Mouse (Mus musculus): ENCODE data around the gene Gm20662.

Gm20662 gene

DNA sequence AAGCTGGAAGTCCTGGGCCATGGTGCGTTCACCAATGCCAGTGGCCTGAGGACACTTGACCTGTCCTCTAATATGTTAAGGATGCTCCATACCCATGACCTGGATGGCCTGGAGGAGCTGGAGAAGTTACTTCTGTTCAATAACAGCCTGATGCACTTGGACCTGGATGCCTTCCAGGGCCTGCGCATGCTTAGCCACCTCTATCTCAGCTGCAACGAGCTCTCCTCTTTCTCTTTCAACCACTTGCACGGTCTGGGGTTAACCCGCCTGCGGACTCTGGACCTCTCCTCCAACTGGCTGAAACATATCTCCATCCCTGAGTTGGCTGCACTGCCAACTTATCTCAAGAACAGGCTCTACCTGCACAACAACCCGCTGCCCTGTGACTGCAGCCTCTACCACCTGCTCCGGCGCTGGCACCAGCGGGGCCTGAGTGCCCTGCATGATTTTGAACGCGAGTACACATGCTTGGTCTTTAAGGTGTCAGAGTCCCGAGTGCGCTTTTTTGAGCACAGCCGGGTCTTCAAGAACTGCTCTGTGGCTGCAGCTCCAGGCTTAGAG lies 57.6 kb downstream of the Gm20662 start:
- DNase-seq (ENCODE audit: low spot score), result no peak

DNA sequence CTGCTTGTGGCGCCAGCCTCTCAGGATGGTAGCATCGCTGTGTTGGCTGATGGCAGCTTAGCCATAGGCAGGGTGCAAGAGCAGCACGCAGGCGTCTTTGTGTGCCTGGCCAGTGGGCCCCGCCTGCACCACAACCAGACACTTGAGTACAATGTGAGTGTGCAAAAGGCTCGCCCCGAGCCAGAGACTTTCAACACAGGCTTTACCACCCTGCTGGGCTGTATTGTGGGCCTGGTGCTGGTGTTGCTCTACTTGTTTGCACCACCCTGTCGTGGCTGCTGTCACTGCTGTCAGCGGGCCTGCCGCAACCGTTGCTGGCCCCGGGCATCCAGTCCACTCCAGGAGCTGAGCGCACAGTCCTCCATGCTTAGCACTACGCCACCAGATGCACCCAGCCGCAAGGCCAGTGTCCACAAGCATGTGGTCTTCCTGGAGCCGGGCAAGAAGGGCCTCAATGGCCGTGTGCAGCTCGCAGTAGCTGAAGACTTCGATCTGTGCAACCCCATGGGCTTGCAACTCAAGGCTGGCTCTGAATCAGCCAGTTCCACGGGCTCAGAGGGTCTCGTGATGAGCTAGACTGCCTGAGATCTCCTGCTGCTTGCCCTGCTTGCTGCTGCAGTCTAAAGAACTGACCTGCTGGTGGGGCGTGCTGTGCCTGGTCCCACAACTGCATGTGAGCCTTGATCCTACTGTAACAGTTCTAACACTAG lies 58.3 kb downstream of the Gm20662 start:
- DNase-seq (ENCODE audit: low spot score), result no peak

DNA sequence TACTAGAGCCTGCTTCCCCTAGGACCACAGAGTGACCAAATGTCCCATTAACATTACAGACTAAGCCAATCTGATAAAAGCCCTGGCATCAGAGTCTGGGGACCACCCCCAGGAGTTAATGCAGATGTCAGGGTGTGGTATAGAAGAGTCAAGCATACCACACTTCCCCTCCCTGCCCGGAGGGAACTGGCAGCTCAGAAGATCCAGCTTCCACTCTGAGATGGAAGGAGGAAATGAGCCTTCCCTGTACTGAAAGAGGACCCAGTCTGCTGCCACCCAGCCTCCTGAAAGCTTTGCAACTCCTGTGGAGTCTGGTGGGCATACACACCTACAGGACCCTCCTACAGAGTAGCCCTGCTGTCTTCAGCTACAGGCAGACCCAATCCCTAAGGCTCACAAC lies 58.9 kb downstream of the Gm20662 start:
- DNase-seq (ENCODE audit: low spot score), result no peak

DNA sequence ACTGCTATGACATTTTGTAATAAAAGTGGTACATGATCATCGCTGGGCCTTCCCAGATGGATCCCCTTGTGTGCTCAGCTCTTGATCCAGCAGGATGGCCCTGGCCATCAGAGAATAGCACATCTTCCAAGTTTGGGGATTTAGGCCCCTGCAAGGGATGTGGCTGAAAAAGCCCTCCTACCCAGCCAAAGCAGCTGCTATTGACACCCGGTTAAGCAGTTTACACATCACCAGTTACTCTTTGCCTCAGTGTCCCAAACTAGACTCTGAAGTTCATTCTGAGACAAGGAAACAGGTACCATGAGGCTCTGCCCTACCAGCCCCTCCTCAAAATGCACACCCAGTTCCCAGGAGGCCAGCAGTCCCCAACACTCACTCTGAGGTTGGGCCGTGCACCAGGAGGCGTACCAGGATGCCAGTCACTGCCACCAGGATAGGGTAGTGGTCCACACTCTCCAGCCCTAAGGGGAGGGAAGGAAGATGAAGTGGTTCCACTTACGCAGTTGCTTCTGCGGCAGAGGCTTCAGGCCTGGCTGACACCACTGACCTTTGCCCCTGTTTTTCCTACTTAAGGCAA lies 59.6 kb downstream of the Gm20662 start:
- DNase-seq (ENCODE audit: low spot score), result no peak

DNA sequence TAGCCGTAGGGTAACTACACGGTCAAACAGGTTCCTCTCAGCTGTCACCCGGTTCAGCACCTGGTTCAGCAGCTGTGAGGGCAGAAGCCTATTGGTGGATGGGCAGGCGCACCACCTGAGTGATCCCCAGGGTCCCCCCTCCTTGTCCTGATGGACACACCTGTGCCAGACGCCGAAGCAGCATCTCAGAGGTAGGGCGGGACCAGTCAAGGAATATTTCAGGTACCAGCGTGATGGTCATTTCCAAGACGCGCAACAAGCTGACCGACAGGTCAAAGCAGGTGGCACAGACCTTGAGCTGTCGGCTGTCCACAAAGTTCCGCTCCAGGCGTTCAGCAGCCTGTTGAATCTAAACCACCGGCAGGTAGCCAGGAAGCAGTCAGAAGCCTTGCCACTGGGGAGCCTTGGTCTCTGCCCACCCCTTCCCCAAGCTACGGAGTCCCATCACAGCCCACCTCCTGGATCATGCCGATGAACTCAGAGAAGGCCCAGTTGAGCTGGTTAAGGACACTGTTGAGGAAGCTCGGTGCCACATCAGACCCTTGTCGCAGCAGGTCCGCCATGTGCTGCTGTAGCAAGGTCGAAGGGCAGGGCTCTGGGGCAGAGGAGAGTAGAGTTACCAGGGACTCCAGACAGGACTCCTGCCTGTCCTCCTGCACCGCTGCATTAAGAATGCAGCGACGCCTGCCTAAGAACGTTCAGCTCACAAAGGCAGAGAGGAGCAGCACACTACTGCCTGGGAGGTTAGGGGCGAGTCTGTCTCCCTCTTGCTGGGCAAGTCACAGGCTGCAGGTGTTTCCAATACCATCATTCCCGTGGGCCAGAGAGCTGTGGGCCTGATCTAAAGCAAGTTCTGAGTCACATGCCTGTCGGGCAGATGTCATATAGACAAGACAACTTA lies 60.5 kb downstream of the Gm20662 start:
- no peak for DNase-seq (ENCODE audit: low spot score)

DNA sequence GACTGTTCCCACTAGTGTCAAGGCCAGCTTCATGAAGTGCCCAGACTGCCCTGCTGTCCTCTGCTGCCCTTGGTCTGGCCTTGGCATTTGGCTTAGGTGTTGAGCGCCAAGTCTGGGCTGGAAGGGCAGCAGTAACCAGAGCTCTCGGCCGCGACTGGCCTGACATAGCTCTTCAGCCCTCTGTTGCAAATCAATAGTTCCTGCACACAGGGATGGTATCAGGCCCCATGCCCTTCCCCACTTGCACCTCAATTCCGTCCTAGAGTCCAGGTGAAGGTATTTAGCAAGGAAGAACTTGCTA lies 61.1 kb downstream of the Gm20662 start:
- DNase-seq (ENCODE audit: low spot score), result no peak

DNA sequence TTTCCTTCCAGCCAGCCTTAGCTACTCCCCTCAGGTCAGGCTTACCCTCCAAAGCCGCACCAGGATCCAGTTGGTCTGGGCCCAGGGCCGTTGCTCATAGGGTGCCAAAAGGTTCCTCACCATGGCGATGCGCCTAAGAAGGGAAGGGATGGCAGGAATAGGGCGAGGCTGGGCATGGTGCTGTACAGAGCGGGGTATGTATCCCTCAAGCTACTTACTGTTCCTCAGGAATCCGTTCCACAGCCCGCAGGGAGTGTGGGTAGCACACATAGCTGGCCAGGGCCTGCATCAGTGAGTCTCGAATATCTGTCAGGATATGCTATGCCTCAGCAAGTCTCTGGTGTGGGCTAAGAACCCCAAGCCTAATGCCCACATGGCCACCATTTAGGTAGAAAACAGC lies 62.1 kb downstream of the Gm20662 start:
- no peak for DNase-seq (ENCODE audit: low spot score)

DNA sequence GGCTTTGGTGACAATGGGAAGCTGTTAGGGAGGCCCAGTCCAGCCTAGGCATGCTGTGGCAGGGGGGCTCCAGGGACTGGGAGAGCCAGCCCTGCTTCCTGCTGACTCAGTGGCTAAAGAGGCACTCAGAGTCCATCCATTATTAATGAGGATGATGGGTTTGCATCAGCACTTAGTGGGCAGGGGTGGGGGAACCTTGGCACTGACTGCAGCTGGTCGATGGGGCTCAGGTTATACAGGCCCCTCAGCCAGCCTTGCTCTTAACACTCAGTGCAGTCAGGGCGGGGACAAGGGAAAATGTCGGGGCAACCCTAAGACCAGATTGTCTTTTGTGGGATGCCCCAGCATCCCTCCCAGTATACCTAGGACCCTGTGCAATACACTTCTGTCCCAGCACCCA lies 66.0 kb downstream of the Gm20662 start:
- DNase-seq (ENCODE audit: low spot score), result no peak

DNA sequence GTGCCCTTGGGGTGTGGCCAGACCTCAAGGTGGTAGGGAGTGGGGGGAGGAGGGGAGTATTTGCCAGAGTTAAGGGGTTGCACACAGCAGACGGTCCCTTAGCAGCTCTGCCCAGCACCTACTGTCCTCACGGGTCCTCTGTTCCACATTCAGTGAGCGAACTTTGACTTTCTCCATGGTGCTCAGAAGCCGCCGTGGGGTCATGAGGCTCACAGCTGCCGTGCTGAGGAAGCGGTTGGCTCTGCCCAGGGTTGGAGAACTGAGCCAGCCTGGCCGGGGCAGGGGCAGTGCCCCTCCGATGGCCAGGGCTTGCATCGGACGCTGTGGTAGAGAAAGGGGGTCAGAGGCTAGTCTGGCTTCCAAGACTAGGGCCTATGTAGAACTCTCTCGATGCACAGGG lies 67.2 kb downstream of the Gm20662 start:
- no peak for DNase-seq (ENCODE audit: low spot score)

DNA sequence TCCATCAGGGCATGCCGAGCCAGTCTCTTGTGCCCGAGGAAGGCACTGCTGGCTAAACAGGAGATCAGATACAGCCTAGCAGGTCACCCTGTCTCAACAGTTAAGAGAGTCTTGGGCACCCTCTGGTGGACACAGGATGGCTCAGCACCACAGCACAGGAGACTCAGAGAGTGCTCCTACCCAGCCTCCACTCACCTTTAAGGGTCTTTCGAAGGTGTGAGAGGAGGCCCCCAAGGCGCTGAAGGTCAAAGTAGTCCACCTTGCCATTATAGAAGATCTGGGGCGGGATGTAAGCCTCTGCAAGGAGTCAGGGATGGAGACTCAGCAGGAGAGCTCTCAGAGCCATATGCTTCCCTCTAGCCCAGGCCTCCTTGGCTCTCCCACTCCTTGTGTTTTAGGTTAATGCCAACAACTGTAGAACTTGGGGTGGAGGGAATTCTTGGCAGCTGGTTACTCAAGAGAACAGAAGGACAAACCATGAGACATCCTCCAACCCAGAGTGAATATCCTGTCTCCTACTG lies 69.4 kb downstream of the Gm20662 start:
- no peak for DNase-seq (ENCODE audit: low spot score)

DNA sequence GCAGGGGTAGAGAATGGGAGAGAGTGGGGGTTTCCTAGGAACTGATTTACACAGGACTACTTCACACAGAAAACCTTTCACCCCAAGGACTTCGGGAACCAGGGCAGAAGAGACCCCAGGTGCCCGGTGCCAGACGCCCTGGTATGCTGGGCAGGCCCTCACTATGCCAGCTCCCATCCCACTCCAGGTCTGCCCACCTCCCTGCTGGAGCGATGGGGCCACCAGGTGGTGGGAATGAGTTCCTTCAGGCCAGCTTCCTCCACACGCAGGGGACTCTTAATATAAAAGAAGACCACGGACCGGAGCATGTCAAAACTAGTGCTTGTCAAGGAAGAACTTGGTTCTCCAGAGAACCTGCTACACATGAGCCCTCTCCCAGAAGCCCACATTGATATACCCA lies 71.0 kb downstream of the Gm20662 start:
- no peak for DNase-seq (ENCODE audit: low spot score)

DNA sequence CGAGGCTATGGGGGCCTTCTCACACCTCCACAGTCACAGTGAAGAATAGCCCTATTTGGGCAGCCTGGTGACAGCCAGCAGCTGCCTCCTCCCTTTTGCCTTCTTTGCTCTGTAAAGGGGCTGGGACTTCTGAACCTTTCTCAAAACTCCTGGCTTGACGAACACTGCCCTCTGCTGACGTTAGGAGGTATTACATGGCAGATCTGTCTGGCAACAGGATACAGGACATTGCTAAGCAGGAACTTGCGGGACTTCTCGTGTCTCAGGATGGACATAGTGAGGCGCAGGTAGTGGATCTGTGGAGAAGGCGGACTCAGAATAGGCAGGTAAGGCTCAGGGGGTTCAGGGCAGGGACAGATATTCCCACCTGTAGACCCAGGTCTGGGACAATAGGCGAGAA lies 71.8 kb downstream of the Gm20662 start:
- DNase-seq (ENCODE audit: low spot score), result peak; percentile 61

DNA sequence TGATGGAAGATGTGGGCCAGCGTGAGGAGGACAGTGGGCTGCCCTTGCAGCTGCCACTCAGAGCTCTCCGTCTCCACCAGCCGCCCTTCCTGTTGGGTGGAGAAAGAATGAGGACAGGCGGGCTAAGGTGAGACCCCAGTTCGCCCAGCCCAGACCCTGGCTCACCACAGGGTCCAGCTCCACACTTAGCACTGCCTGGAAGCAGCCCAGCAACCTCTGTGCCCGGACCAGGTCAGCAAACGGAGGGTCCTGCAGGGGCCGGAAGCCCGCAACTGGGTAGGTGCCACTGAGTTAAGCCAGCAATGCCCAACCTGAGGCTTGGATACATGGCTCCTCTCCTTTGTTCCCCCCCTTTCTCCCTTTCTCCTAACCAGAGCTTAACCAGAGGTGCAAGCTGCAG lies 72.9 kb downstream of the Gm20662 start:
- DNase-seq (ENCODE audit: low spot score), result no peak

DNA sequence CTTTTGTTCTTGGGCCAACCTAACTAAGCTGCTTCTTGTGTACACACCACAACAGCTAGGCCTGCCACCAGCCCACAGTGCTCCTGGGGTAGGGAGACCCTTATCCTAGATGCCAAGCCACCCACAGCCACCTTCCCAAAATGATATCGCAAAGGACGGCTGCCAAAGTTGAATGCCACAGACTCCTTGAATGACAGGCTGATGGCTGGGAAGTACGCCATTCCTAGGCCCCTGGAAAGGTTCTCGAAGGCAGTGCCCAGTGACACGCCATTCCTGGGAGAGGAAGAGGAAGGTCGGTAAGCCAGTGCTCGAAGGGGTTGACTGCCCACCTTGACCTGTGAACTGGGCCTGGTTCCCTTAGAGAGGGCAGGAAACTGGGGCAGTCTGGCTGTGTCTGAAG lies 73.4 kb downstream of the Gm20662 start:
- DNase-seq (ENCODE audit: low spot score), result no peak

DNA sequence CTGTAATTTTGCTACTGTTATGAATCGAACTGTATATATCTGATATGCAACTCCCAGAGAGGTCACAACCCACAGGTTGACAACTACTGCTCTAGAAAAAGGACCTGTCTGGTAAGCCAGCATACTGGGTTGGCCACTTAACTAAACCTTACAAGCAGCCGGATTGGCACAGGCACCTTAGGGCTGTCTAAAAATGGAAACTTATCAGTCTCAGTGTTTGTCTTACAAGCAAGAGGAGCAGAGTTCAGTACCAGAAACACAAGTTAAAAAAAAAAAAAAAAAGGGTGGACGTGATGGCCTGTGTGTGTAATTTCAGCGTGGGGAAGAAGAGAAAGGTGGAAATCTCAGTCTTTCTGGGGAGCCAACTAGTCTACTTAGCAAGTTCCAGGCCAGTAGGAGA lies 75.7 kb downstream of the Gm20662 start:
- DNase-seq (ENCODE audit: low spot score), result no peak

DNA sequence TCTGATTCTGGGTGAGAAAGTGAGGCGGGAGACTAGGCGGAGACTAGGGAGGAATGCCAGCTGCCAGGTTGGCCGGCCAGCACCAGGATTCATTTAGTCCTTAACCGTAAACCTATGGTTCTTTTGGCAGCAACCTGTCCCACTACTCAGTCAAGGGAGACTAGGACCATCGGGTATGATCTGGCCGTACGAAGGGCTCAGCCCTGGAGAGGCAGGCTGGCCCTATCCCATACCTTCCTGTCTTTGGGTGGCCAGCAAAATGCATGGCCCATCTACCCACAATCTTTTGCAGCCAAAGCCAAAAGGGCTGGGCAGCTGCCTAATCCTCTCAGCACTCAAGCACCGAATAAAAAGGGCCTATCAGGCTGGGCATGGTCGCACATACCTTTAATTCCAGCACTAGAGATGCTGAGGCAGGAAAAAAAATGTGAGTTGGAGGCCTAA lies 76.4 kb downstream of the Gm20662 start:
- no peak for DNase-seq (ENCODE audit: low spot score)

DNA sequence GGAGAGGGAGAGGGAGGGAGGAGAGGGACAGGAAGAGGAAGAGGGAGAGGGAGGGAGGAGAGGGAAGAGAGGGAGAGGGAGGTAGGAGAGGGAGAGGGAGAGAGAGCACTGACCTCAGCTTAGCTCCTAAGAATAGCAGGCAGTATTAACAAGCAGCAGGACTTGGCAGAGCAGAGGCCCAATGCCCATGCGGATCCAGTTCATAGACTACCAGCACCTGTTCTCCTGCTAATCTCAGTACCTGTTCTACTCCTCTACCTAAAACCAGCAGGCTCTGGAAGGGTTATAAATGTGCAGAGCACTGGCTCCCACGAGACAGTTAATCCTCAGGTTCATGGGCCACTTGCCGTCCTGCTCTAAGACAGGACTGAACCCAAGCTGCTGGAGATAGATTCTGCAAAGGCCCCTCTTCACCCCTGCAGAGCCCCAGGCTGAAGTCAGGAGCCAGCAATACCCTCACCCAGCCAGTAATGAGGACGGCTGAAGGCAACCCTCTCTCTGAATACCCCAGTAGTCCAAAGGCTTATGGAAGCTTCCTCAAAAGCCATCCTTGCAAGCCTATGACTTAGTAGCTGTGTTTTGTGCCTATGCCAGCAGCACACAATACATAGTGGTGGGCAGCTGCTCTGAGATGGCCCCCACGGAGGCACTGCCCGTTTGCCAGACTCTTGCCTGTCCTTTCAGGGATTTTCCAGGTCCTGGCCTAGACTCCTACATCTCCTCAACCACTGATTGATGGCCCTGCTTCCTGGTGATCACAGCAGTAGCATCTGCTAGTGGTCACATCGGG lies 77.2 kb downstream of the Gm20662 start:
- no peak for DNase-seq (ENCODE audit: low spot score)

DNA sequence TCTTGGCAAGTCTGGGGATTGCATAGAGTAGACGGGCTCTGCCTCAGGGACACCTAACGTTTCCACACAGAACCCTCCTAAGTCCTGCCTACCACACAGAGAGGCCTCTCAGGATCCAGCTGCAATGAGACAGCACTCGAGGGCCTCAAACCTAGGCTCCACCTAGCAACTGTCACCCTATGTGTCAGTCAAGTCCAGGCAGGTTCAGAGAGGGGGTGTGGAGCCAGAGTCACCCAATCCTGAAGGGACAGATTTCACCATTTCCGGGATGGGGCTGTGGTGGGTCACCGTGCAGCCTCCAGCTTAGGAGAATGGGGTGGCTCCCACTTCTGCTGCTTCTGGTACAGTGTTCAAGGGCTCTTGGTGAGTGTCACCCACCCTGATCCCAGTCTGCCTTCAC lies 84.0 kb downstream of the Gm20662 start, which contains the start of gene Mst1:
Gene Mst1 (plus strand): TSS at position 269 of the 400 bp plus-strand sequence.
- no peak for DNase-seq (ENCODE audit: low spot score)

DNA sequence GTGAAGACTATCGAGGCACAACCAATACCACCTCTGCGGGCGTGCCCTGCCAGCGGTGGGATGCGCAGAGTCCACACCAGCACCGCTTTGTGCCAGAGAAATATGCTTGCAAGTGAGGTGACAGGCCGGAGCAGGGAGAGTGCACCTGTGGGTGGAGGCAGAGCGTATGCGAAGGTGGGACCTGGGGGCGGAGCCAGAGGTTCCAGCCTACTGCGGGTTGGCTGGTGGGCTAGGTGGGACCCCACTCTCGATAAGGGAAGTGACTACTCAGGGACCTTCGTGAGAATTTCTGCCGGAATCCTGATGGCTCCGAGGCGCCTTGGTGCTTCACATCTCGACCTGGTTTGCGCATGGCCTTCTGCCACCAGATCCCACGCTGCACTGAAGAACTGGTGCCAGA lies 86.4 kb downstream of the Gm20662 start:
- no peak for DNase-seq (ENCODE audit: low spot score)

DNA sequence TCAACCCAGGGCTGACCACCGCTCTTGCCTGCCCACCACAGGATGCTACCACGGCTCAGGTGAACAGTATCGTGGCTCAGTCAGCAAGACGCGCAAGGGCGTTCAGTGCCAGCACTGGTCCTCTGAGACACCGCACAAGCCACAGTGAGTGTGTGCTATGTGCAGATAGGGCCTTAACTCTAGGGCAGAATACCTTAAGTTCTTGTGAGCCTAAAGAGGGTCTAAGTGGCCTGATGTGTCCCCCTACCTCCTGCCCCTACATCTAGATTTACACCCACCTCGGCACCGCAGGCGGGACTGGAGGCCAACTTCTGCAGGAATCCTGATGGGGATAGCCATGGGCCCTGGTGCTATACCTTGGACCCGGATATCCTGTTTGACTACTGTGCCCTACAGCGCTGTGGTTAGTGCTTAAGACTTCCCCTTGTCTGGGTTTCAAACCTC lies 86.9 kb downstream of the Gm20662 start, which contains the start of gene Rnf123:
Gene Rnf123 (minus strand): TSS at position 359 of the 444 bp plus-strand sequence.
- DNase-seq (ENCODE audit: low spot score), result no peak

DNA sequence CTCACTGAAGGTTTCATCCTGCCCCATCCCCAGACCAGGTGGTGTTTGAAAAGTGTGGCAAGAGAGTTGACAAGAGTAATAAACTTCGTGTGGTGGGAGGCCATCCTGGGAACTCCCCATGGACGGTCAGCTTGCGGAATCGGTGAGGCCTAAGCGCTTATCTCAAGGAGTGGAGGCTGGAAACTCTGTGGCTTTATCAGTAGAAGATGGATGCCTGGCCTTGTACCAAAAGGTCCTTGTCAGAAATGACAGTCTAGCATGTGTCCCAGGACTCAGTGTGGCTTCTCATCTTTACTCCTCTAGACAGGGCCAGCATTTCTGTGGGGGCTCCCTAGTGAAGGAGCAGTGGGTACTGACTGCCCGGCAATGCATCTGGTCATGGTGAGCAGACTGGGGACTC lies 87.4 kb downstream of the Gm20662 start:
- no peak for DNase-seq (ENCODE audit: low spot score)

DNA sequence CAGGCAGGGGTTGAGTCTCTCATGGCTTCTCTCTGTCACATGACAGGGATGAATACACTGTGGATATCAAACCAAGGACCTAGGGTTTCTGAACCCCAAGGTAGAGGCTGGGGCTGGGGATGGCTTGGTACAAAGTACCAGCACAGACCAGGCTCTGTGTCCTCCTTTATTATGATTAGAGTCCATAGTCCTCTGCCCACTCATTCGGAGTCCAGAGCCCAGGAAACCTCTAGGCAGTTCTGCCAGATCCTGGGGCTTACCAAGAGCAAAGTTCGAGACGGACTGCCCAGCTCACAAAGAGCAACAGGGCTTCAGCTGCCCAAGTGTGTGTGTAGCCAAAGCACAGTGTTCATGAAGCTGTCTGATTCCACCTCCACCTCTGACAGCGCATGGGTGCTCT lies 89.1 kb downstream of the Gm20662 start:
- no peak for DNase-seq (ENCODE audit: low spot score)
